Mouse (Mus musculus): Measurements from ENCODE around the gene Ep300. TPM values are rescaled to one million over a fixed set of nuclear protein-coding genes. Genes with fewer than 3 reads are reported as not detected.
"Not testable (repeated sequence)": the region's sequence is repeated elsewhere in the genome, so short reads cannot be mapped to it uniquely, and the experiment has no call there.

Gene Ep300
- total RNA-seq, 2 experiments from 2014 or later: 20.7 to 136 TPM

- ATAC-seq (replicated peaks; ENCODE audit: poor library complexity, severe bottlenecking): 0 out of 2 replicates have a peak, but pooled peaks have one; percentile 0
Observed at GRCm38 (mm10) chr15:81586466-81586865, 1.3 kb downstream of the Ep300 start.

DNA sequence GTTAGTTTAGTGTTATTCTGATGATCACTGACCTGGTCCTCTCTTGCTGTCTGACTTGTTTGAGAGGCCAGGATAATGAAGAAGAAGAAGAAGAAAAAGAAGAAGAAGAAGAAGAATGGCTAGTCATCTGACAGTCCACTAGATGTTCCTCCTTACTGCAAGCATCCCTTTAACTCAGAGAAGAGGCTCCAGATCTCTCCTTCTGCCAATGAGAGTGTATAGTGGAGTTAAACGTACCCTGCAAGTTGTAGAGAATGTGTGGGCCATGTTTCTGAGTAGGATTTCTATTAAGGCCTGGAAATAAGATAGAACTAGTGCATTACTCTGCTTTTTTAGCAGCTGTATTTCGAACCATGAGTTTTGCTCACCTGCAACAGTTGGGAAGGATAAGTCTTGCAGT lies 2.5 kb downstream of the Ep300 start:
- ATAC-seq (replicated peaks; ENCODE audit: poor library complexity, severe bottlenecking): no peak

DNA sequence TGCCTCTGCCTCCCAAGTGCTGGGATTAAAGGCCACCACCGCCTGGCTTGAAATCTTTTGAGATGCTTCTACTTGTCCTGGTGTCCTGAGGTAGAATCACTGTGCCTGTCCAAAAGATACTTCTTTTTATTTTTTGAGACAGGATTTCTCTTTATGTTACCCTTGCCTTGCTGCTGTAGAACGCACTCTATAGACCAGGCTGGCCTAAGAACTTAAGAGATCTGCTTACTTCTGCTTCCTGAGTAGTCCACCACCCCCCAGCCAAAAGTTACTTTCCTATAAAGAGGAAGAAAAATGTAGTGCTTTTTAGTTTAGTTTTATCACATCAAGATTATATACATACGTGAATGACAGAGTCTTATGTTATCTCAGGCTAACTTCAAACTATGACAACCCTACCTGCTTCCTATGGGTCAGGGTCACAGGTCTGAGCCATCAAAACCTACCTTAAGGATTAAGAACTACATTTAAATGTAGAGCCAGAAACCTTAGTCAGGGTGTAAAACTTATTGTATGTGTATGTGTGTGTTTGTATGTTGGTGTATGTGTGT lies 9.1 kb downstream of the Ep300 start:
- ATAC-seq (replicated peaks; ENCODE audit: poor library complexity, severe bottlenecking): peak; percentile 58

DNA sequence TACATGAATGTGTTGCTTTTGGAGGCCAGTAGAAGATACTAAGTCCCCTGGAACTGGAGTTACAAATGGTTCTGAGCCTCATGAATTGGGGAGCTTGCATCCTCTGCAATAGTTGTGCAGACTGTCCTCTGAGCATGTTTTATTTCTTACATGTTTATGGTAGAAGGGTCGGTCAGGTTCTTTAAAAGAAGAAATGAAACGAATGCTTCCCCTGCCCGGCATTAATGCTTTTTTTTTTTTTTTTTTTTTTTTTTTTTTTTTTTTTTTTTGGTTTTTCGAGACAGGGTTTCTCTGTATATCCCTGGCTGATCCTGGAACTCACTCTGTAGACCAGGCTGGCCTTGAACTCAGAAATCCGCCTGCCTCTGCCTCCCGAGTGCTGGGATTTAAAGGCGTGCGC lies 13.6 kb downstream of the Ep300 start:
- not testable (repeated sequence) for ATAC-seq (replicated peaks; ENCODE audit: poor library complexity, severe bottlenecking)

GRCm38 (mm10) chr15:81605241-81605640 lies 20.1 kb downstream of the Ep300 start:
- no peak for ATAC-seq (replicated peaks; ENCODE audit: poor library complexity, severe bottlenecking)

DNA sequence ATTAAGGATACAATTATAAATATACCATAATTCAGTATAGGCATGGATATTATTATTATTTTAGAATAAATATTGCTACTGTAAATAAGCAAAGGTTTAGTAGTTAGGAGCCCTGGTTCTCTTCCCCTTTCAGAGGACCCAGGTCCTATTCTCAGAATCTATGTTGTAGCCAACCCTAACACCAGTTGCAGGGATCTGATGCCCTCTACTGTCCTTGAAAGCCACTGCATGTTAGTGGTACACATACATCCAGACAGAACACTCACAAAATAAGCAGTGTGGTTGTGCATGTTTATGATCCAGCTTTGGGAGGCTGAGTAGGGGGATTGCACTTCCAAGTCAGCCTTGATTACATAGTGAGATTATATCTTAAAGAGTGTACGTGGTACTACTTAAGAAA lies 21.5 kb downstream of the Ep300 start:
- peak; percentile 79 for ATAC-seq (replicated peaks; ENCODE audit: poor library complexity, severe bottlenecking)

- no peak for ATAC-seq (replicated peaks; ENCODE audit: poor library complexity, severe bottlenecking)
Observed at GRCm38 (mm10) chr15:81649516-81650455, 64.6 kb downstream of the Ep300 start.

DNA sequence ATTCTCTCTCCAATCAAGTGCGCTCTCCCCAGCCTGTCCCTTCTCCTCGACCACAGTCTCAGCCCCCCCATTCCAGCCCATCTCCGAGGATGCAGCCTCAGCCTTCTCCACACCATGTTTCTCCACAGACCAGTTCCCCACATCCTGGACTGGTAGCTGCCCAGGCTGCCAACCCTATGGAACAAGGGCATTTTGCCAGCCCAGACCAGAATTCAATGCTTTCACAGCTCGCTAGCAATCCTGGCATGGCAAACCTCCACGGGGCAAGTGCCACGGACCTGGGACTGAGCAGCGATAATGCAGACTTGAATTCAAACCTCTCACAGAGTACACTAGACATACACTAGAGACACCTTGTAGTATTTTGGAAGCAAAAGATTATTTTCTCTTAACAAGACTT lies 65.5 kb downstream of the Ep300 start:
- ATAC-seq (replicated peaks; ENCODE audit: poor library complexity, severe bottlenecking): no peak

GRCm38 (mm10) chr15:81661701-81662100 lies 76.5 kb downstream of the Ep300 start:
- no peak for ATAC-seq (replicated peaks; ENCODE audit: poor library complexity, severe bottlenecking)

DNA sequence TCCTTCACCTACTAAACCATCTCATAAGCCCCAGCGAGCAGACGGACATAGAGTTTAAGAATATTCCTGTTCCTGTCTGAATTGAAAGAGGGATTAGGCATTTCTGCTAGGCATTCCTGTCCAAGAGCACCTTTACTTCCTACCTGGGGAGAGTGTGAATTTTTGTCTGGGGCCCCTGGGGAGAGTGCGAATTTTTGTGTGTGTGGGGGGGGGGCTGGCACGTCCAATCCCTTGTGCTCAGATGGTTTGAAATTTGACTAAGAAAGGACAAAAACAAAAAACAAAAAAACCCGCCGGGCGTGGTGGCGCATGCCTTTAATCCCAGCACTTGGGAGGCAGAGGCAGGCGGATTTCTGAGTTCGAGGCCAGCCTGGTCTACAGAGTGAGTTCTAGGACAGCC lies 78.1 kb downstream of the Ep300 start:
- ATAC-seq (replicated peaks; ENCODE audit: poor library complexity, severe bottlenecking): no peak

DNA sequence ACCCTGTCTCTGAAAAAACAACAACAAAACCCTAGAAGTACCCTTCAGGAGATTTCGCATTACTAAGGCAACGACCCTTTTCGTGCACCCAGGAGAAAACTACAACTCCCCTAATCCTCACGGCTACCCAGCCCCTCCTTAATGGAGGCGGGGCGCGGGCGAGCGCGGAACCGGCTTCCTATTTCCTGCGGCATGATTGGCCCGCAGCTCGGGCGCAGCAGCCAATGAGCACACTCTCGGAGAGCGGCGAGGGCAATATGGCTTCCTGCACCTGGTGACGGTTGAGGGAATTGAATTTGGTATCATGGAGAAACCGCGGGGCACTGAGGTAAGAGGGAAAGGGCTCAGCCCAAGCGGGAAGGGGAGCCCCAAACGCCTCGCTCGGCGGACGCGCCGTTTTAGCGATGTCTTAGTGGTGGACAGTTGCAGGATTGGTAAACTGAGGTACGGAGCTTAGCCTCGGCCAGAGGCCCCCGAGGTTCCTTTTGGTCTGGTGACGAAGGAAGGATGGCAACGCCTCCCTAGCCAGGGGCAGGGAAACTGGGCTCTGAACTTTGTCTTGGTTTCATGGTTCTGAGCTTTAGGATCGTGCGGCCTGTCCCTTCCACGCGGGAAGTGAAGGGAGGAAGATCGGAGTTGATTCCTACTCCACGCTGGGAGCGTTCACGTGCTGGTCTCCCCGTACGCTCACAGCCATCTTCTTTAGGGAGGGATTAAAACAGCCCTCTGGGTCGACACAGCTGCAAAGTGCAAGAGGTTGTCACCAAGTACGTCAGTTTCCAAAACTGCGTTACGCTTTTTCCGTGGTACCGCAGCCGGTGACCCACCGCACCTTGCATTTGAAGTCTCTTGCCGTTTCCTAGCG lies 78.8 kb downstream of the Ep300 start, which contains the start of gene L3mbtl2:
Gene L3mbtl2 (plus strand): TSS at position 193 of the 865 bp plus-strand sequence.
- peak; percentile 98 for ATAC-seq (replicated peaks; ENCODE audit: poor library complexity, severe bottlenecking)

GRCm38 (mm10) chr15:81666957-81667356 lies 81.8 kb downstream of the Ep300 start:
- no peak for ATAC-seq (replicated peaks; ENCODE audit: poor library complexity, severe bottlenecking)

- ATAC-seq (replicated peaks; ENCODE audit: poor library complexity, severe bottlenecking): peak; percentile 44
Observed at GRCm38 (mm10) chr15:81670231-81670640, 85.1 kb downstream of the Ep300 start.

- ATAC-seq (replicated peaks; ENCODE audit: poor library complexity, severe bottlenecking): no peak
Observed at GRCm38 (mm10) chr15:81676637-81677036, 91.5 kb downstream of the Ep300 start.

DNA sequence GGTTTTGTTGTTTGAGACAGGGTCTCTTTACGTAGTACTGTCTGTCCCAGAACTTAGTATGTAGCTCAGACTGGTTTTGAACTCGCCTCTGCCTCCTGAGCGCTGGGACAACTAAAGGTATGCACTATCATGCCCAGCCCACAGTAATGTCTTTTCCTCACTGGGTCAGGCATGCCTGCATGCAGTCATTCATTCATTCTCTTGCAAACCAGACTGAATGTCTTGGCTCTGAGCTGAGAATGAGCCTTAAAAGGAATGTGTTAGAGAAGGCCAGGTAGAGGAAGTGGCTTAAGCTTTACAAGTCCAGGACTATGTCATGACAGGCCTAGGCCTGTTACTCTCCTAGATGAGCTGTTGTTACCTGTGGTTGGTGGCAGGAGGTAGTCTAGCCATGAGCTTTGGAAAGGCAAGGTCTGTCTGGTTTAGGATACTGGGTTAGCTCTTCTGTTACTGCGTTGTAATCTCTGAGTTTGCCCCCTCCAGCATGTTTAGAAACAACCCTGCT lies 95.2 kb downstream of the Ep300 start:
- ATAC-seq (replicated peaks; ENCODE audit: poor library complexity, severe bottlenecking): no peak

DNA sequence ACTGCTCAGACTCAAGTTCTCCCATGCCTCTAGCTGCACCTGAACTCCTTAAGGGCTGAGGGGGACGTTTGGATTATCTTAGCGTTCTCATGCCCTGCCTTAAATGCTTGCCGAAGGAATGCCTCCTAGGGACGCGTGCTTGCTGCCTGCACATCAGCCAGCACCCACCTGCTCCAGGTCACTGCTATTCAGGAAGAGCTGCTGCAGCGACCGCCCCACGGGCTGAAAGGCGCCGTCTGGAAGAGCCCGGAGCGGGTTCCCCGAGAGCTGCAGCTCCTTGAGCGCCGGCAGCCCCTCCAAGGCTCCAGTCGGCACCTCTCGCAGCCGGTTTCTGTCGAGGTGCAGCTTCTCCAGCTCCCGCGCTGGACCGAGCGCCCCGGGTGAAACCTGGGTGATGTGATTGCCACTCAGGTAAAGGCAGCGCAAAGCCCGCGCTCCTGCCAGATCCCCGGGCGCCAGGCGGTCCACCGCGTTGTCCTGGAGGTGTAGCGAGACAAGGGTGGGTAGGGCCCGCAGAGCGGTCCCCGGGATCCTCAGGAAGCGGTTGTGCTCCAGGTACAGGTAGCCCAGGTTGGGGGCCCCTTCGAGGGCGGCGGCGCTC lies 108.3 kb downstream of the Ep300 start:
- ATAC-seq (replicated peaks; ENCODE audit: poor library complexity, severe bottlenecking): peak; percentile 3; the same call in 1 of the 2 replicates

DNA sequence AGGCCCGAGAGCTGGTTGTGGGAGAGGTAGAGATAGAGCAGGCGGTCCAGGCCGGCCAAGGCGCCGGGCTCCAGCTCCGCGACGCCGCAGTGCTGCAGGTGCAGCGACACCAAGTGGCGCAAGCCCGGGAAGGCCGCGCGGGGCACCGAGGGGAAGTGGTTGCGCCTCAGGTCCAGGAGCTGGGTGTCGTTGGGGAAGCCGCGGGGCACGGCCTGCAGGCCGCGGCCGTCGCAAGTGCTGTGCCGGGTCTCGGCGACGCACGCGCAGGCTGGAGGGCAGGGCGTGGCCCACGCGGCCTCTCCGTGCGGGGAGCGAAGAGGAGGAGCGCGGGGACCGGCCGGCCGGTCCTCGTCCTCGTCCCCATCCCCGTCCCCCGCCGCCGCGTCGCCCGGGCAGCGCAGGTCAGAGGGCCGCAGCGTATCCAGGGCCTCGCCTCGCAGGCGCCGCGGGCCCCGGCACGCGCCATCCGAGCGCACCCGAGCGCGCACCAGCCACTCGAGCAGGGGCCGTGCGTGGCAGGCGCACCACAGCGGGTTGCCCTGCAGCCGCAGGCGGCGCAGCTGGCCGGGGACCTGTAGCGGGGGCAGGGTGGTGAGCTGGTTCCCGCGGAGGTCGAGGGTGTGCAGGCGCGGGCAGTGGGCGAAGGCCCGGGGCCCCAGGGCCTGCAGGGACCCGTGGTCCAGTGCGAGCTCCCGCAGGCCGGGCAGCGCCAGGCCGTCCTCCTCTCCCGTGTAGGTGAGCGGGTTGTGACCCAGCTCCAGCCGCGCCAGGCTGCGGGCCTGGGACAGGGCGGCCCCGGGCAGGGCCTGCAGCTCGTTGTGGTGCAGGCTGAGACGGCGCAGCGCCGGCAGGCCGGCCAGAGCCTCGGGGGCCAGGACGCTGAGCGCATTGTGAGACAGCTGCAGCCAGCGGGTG lies 109.1 kb downstream of the Ep300 start:
- peak; percentile 85 for ATAC-seq (replicated peaks; ENCODE audit: poor library complexity, severe bottlenecking)

GRCm38 (mm10) chr15:81694891-81695290 lies 109.7 kb downstream of the Ep300 start:
- no peak for ATAC-seq (replicated peaks; ENCODE audit: poor library complexity, severe bottlenecking)

DNA sequence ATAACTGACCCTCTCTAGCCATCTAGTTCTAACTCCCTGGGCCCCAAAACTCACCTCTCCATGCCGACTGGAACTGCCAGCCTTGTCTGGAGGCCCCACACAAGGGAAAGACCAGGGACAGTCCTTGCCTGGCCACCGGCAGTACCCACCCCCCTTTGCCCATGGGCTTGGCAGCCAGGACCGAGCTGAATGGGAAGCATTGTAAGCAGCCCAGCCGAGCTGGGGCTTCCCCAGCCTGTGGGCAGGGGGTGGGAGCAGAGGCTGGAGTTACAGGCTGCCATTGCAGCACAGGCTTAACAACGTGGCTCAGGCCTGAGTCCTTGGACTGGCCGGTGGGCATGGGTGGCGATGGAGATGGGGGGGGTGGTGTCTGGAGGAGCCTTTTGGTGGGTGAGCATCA lies 112.0 kb downstream of the Ep300 start, which contains the start of gene Chadl:
Gene Chadl (minus strand): TSS at position 113 of the 400 bp plus-strand sequence.
- no peak for ATAC-seq (replicated peaks; ENCODE audit: poor library complexity, severe bottlenecking)
